Mouse (Mus musculus): ENCODE results near the gene Slain2. TPM values are rescaled to one million over a fixed set of nuclear protein-coding genes. Genes with fewer than 3 reads are reported as not detected.
"Not testable (repeated sequence)": the region's sequence is repeated elsewhere in the genome, so short reads cannot be mapped to it uniquely, and the experiment has no call there.

Slain2 gene
- polyA plus RNA-seq, 1 experiment from 2014 or later = 16.4 TPM

- Histone ChIP-seq H3K27me3 (no peaks in the 10 kb centered on the region), H3K9ac (no peak overlapping the region), H3K4me1 (peaks cover 12% of the 10 kb centered on the region), H3K4me3 (no peak overlapping the region), H3K36me3 (no peaks in the 10 kb centered on the region), H3K4me2 (no peak overlapping the region), H3K9me3 (no peaks in the 10 kb centered on the region), H3K27ac (no peak overlapping the region)
- ATAC-seq (ENCODE audit: insufficient number of reproducible peaks, low FRiP score, low TSS enrichment, low read depth) = no peak
- 86% methylated on average over 8 of the region's 8 CpGs for whole genome bisulfite sequencing
These were observed 7.1 kb downstream of the Slain2 start for GRCm38 (mm10) chr5:72921171-72921570.

GRCm38 (mm10) chr5:72922796-72923195 is 8.7 kb downstream of the Slain2 start:
- WGBS = 86% methylated on average over 3 of the region's 3 CpGs
- Histone ChIP-seq H3K36me3 (no peaks in the 10 kb centered on the region), H3K4me2 (no peak overlapping the region), H3K27ac (no peak overlapping the region), H3K4me1 (no peaks in the 10 kb centered on the region; the same call in 1 of the 2 replicates), H3K4me3 (no peak overlapping the region), H3K27me3 (no peaks in the 10 kb centered on the region), H3K9ac (no peak overlapping the region), H3K9me3 (no peaks in the 10 kb centered on the region)
- ATAC-seq (ENCODE audit: insufficient number of reproducible peaks, low FRiP score, low TSS enrichment, low read depth) = no peak

DNA sequence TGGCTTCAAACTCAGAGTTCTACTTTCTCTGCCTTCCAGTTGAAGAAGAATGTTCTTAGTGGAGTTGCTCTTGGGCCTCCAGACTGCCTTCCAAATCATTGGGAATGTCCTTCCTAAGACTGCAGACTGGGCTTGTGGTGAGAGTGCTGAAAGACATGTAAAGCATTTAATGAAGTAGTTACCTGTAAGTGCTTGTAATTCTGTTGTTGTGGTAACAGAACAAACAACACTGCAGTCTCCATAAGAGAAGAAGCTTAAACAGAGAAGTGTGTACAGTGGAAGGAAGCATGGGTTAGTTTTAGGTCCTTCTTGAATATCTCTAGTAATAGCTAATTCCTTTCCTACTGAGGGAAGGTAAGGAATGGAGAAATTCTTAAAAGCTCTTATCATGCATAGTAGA is 13.0 kb downstream of the Slain2 start:
- Histone ChIP-seq H3K4me3 (no peak overlapping the region), H3K27me3 (no peaks in the 10 kb centered on the region), H3K9me3 (no peaks in the 10 kb centered on the region), H3K4me2 (no peak overlapping the region), H3K4me1 (no peaks in the 10 kb centered on the region), H3K9ac (no peak overlapping the region), H3K27ac (no peak overlapping the region), H3K36me3 (no peaks in the 10 kb centered on the region)
- no peak for ATAC-seq (ENCODE audit: insufficient number of reproducible peaks, low FRiP score, low TSS enrichment, low read depth)

GRCm38 (mm10) chr5:72933026-72933675 is 19.0 kb downstream of the Slain2 start:
- no peak overlapping the region for H3K9ac ChIP-seq
- 95% methylated on average over 17 of the region's 17 CpGs for WGBS
- H3K36me3 ChIP-seq = peaks cover 7% of the 10 kb centered on the region; the same call in 1 of the 2 replicates
- H3K4me3 ChIP-seq = no peak overlapping the region
- H3K27ac ChIP-seq = no peak overlapping the region
- H3K27me3 ChIP-seq = no peaks in the 10 kb centered on the region
- ATAC-seq (ENCODE audit: insufficient number of reproducible peaks, low FRiP score, low TSS enrichment, low read depth) = no peak
- no peak overlapping the region for H3K4me2 ChIP-seq
- H3K4me1 ChIP-seq = no peaks in the 10 kb centered on the region
- no peaks in the 10 kb centered on the region for H3K9me3 ChIP-seq

DNA sequence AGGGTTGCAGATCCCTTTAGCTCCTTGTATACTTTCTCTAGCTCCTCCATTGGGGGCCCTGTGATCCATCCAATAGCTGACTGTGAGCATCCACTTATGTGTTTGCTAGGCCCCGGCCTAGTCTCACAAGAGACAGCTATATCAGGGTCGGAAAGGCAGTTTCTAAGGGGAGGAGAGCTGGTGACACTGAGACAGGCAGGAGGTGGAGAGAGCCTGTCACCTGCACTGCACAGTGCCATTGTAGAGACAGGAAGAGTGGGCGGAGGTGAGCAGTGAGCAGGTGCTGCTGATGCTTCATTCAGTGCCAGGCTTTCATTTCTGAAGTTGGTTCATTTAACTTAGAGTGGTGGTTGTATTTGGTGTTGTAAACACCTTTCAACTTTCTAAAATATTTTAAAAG is 24.3 kb downstream of the Slain2 start:
- H3K27me3 ChIP-seq; H3K4me3 ChIP-seq; H3K36me3 ChIP-seq; ATAC-seq (ENCODE audit: insufficient number of reproducible peaks, low FRiP score, low TSS enrichment, low read depth); H3K4me1 ChIP-seq; H3K9ac ChIP-seq; H3K9me3 ChIP-seq; H3K4me2 ChIP-seq; H3K27ac ChIP-seq: not testable (repeated sequence)
- 92% methylated on average over 3 of the region's 3 CpGs for WGBS

GRCm38 (mm10) chr5:72939311-72939710 is 25.2 kb downstream of the Slain2 start:
- H3K4me1 ChIP-seq = no peaks in the 10 kb centered on the region
- H3K9me3 ChIP-seq = no peaks in the 10 kb centered on the region
- no peaks in the 10 kb centered on the region for H3K27me3 ChIP-seq
- WGBS = 94% methylated on average over 2 of the region's 2 CpGs
- H3K36me3 ChIP-seq = 0 out of 2 replicates have a peak, but pooled peaks cover 4% of the 10 kb centered on the region
- H3K4me2 ChIP-seq = no peak overlapping the region
- H3K27ac ChIP-seq = no peak overlapping the region
- H3K4me3 ChIP-seq = no peak overlapping the region
- H3K9ac ChIP-seq = no peak overlapping the region
- ATAC-seq (ENCODE audit: insufficient number of reproducible peaks, low FRiP score, low TSS enrichment, low read depth) = no peak

GRCm38 (mm10) chr5:72940906-72941432 is 26.9 kb downstream of the Slain2 start:
- no peak overlapping the region for H3K4me3 ChIP-seq
- WGBS = 90% methylated on average over 5 of the region's 5 CpGs
- H3K4me1 ChIP-seq = no peaks in the 10 kb centered on the region
- ATAC-seq (ENCODE audit: insufficient number of reproducible peaks, low FRiP score, low TSS enrichment, low read depth) = no peak
- no peak overlapping the region for H3K9ac ChIP-seq
- H3K27ac ChIP-seq = no peak overlapping the region
- no peaks in the 10 kb centered on the region for H3K9me3 ChIP-seq
- H3K36me3 ChIP-seq = 0 out of 2 replicates have a peak, but pooled peaks cover 4% of the 10 kb centered on the region
- no peak overlapping the region for H3K4me2 ChIP-seq
- H3K27me3 ChIP-seq = no peaks in the 10 kb centered on the region

- Histone ChIP-seq H3K27me3 (no peaks in the 10 kb centered on the region), H3K27ac (no peak overlapping the region), H3K4me3 (no peak overlapping the region), H3K9ac (no peak overlapping the region), H3K9me3 (no peaks in the 10 kb centered on the region), H3K4me2 (no peak overlapping the region), H3K4me1 (no peaks in the 10 kb centered on the region), H3K36me3 (0 out of 2 replicates have a peak, but pooled peaks cover 12% of the 10 kb centered on the region)
- no peak for ATAC-seq (ENCODE audit: insufficient number of reproducible peaks, low FRiP score, low TSS enrichment, low read depth)
- 48% methylated on average over 1 of the region's 1 CpGs for WGBS
These were observed 34.0 kb downstream of the Slain2 start for GRCm38 (mm10) chr5:72948136-72948535.

DNA sequence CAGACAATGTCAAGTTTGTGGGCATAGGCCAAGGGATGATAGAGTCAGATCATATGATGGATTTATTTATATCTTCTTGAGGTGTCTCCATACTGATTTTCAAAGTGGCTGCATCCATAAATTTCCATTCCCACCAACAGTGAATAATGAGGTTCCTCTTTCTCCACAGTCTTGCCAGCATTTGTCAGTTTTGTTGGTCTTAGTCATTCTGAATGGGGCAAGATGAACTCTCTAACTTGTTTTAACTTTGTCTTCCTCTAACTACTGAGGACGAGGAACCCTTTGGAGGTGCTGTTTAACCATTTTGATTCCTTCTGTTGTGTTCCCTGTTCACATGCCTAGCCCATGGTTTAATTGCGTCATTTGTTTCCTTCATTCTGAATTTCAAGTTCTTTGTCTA is 36.1 kb downstream of the Slain2 start:
- 0 out of 2 replicates have a peak, but pooled peaks cover 12% of the 10 kb centered on the region for H3K36me3 ChIP-seq
- no peak for ATAC-seq (ENCODE audit: insufficient number of reproducible peaks, low FRiP score, low TSS enrichment, low read depth)
- 91% methylated on average over 2 of the region's 2 CpGs for WGBS

DNA sequence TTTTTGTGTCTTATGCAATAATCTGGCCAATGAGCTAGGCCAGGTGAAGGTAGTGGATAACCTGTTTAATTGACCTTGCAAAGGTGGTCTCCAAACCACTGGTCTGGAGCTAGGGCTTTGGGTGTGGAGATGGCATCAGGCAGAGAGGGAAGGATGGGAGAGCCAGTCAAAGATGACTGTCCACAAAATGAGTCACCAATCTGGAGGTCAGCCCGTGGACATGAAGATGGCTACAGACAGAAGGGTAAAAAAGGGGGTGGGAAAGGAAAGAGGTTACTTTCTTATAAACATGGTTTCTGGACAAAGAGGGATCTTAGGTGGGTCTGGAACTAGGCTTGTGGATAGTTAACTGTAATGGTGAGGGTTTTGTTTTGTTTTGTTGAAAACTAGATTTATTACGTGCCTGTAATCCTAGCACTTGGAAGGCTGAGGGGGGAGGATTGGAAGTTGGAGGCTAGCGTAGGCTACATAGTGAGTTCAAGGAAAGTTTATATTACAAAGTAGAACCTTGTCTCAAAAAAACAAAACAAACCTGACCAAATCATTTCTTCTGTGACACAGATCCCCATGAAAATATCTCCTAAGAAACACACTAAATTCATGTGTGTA is 40.0 kb downstream of the Slain2 start:
- no peak for ATAC-seq (ENCODE audit: insufficient number of reproducible peaks, low FRiP score, low TSS enrichment, low read depth)
- peaks cover 16% of the 10 kb centered on the region for H3K36me3 ChIP-seq
- no peaks in the 10 kb centered on the region for H3K4me1 ChIP-seq
- 55% methylated on average over 3 of the region's 3 CpGs for WGBS
- H3K27ac ChIP-seq = no peak overlapping the region
- H3K4me2 ChIP-seq = no peak overlapping the region
- no peaks in the 10 kb centered on the region for H3K27me3 ChIP-seq
- H3K4me3 ChIP-seq = no peak overlapping the region
- H3K9me3 ChIP-seq = no peaks in the 10 kb centered on the region
- no peak overlapping the region for H3K9ac ChIP-seq

More for the DNA sequence above, 36.1 kb downstream of the Slain2 start:
- no peak overlapping the region for H3K4me2 ChIP-seq
- no peak overlapping the region for H3K27ac ChIP-seq
- H3K9ac ChIP-seq = no peak overlapping the region
- H3K4me3 ChIP-seq = no peak overlapping the region
- no peaks in the 10 kb centered on the region for H3K27me3 ChIP-seq
- H3K4me1 ChIP-seq = no peaks in the 10 kb centered on the region
- no peaks in the 10 kb centered on the region for H3K9me3 ChIP-seq

- Histone ChIP-seq H3K27me3 (no peaks in the 10 kb centered on the region), H3K36me3 (peaks cover 15% of the 10 kb centered on the region), H3K4me3 (no peak overlapping the region), H3K9ac (no peak overlapping the region), H3K4me1 (no peaks in the 10 kb centered on the region), H3K4me2 (no peak overlapping the region), H3K9me3 (no peaks in the 10 kb centered on the region), H3K27ac (no peak overlapping the region)
- ATAC-seq (ENCODE audit: insufficient number of reproducible peaks, low FRiP score, low TSS enrichment, low read depth) = no peak
- WGBS = 88% methylated on average over 17 of the region's 17 CpGs
These were observed 43.2 kb downstream of the Slain2 start for GRCm38 (mm10) chr5:72957281-72957680.

DNA sequence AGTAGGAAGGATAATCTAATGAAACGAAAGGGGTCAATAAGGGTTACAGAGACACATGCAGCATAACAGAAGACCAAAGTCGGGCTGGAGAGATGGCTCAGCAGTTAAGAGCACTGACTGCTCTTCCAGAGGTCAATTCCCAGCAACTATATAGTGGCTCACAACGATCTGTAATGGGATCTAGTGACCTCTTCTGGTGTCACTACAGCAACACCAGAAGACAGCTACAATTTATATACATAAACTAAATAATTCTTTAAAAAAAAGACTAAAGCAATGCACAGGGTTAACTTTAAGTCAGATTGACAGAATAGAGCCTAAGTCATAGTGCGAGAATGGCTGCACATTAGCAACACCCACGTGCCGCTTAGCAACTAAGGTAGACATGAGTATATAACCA is 46.0 kb downstream of the Slain2 start:
- Histone ChIP-seq H3K27me3 (no peaks in the 10 kb centered on the region), H3K9me3 (no peaks in the 10 kb centered on the region), H3K4me1 (no peaks in the 10 kb centered on the region), H3K36me3 (peaks cover 15% of the 10 kb centered on the region), H3K4me2 (no peak overlapping the region), H3K4me3 (no peak overlapping the region), H3K27ac (no peak overlapping the region), H3K9ac (no peak overlapping the region)
- ATAC-seq (ENCODE audit: insufficient number of reproducible peaks, low FRiP score, low TSS enrichment, low read depth) = no peak
- WGBS = 82% methylated on average over 6 of the region's 6 CpGs
